Mouse (Mus musculus): ENCODE measurements around the gene Taar8b. TPM values are rescaled to one million over a fixed set of nuclear protein-coding genes. Genes with fewer than 3 reads are reported as not detected.

The Taar8b gene
- total RNA-seq, 2 experiments from 2014 or later, result not detected

GRCm38 (mm10) chr10:24049210-24049609 lies 42.9 kb downstream of the Taar8b start, which contains the start of gene Taar7f:
TSS of gene Taar7f (plus strand) at chr10:24049510.
- ATAC-seq (replicated peaks; ENCODE audit: poor library complexity), result no peak

Other genes starting within 250 kb of the Taar8b start
- gene Vnn3, start 240.8 kb downstream of the Taar8b start, total RNA-seq (2015), result not detected in 2 replicates
- 0.21 TPM in 1 of 2 replicates, not detected in the other for gene Vnn3, start 240.8 kb downstream of the Taar8b start, total RNA-seq (2017)
- gene Vnn1, start 197.6 kb downstream of the Taar8b start, total RNA-seq (2015), result 0.17 TPM in 1 of 2 replicates, not detected in the other
- 0.04 TPM in 1 of 2 replicates, not detected in the other for gene Vnn1, start 197.6 kb downstream of the Taar8b start, total RNA-seq (2017)
- not detected in 2 replicates for gene Taar1, start 171.9 kb downstream of the Taar8b start, total RNA-seq (2015)
- gene Taar1, start 171.9 kb downstream of the Taar8b start, total RNA-seq (2017), result not detected in 2 replicates
- not detected in 2 replicates for gene Taar2, start 153.7 kb downstream of the Taar8b start, total RNA-seq (2015)
- gene Taar2, start 153.7 kb downstream of the Taar8b start, total RNA-seq (2017), result not detected in 2 replicates
- gene Taar3, start 142.7 kb downstream of the Taar8b start, total RNA-seq (2015), result not detected in 2 replicates
- not detected in 2 replicates for gene Taar3, start 142.7 kb downstream of the Taar8b start, total RNA-seq (2017)
- not detected in 2 replicates for gene Taar4, start 131.8 kb downstream of the Taar8b start, total RNA-seq (2015)
- gene Taar4, start 131.8 kb downstream of the Taar8b start, total RNA-seq (2017), result not detected in 2 replicates
- gene Taar5, start 121.6 kb downstream of the Taar8b start, total RNA-seq (2015), result not detected in 2 replicates
- gene Taar5, start 121.6 kb downstream of the Taar8b start, total RNA-seq (2017), result not detected in 2 replicates
- not detected in 2 replicates for gene Taar6, start 106.6 kb downstream of the Taar8b start, total RNA-seq (2015)
- not detected in 2 replicates for gene Taar6, start 106.6 kb downstream of the Taar8b start, total RNA-seq (2017)
- not detected in 2 replicates for gene Taar7a, start 98.8 kb downstream of the Taar8b start, total RNA-seq (2015)
- gene Taar7a, start 98.8 kb downstream of the Taar8b start, total RNA-seq (2017), result not detected in 2 replicates
- gene Taar7b, start 92.4 kb downstream of the Taar8b start, total RNA-seq (2015), result not detected in 2 replicates
- not detected in 2 replicates for gene Taar7b, start 92.4 kb downstream of the Taar8b start, total RNA-seq (2017)
- gene Taar7d, start 65.1 kb downstream of the Taar8b start, total RNA-seq (2015), result not detected in 2 replicates
- not detected in 2 replicates for gene Taar7d, start 65.1 kb downstream of the Taar8b start, total RNA-seq (2017)
- gene Taar7e, start 54.7 kb downstream of the Taar8b start, total RNA-seq (2015), result not detected in 2 replicates
- gene Taar7e, start 54.7 kb downstream of the Taar8b start, total RNA-seq (2017), result not detected in 2 replicates
- gene Taar7f, start 42.8 kb downstream of the Taar8b start, total RNA-seq (2015), result not detected in 2 replicates
- gene Taar7f, start 42.8 kb downstream of the Taar8b start, total RNA-seq (2017), result not detected in 2 replicates
- gene Taar8a, start 15.8 kb downstream of the Taar8b start, total RNA-seq (2015), result not detected in 2 replicates
- not detected in 2 replicates for gene Taar8a, start 15.8 kb downstream of the Taar8b start, total RNA-seq (2017)
- not detected in 2 replicates for gene Taar8c, start 9.6 kb upstream of the Taar8b start, total RNA-seq (2015)
- not detected in 2 replicates for gene Taar8c, start 9.6 kb upstream of the Taar8b start, total RNA-seq (2017)
- not detected in 2 replicates for gene Taar9, start 17.2 kb upstream of the Taar8b start, total RNA-seq (2015)
- gene Taar9, start 17.2 kb upstream of the Taar8b start, total RNA-seq (2017), result not detected in 2 replicates
- 53.4 and 64.1 TPM in 2 replicates for gene Stx7, start 57.0 kb upstream of the Taar8b start, total RNA-seq (2015)
- 47.2 and 55.5 TPM in 2 replicates for gene Stx7, start 57.0 kb upstream of the Taar8b start, total RNA-seq (2017)
- gene Moxd1, start 131.2 kb upstream of the Taar8b start, total RNA-seq (2015), result not detected in 2 replicates
- gene Moxd1, start 131.2 kb upstream of the Taar8b start, total RNA-seq (2017), result not detected in 2 replicates